Mouse (Mus musculus) cortical plate, adult 2 months (tissue): ENCODE data around the gene Nr2c2.

ENCODE experiments used
- CTCF ChIP-seq: fragments of 200-500 bp; IDR thresholded peaks from 2 replicates; pipeline ENCODE4 v1.5.1; 2011; ENCODE audit warnings: mild to moderate bottlenecking, control low read depth, low read length; ENCODE audit not compliant: insufficient read depth; ENCODE audit errors: extremely low read depth
- POLR2A ChIP-seq: fragments of 200-500 bp; IDR thresholded peaks from 2 replicates; pipeline ENCODE4 v1.6.1; 2011; ENCODE audit warnings: mild to moderate bottlenecking, low read length, control low read depth; ENCODE audit not compliant: insufficient read depth; ENCODE audit errors: extremely low read depth

DNA sequence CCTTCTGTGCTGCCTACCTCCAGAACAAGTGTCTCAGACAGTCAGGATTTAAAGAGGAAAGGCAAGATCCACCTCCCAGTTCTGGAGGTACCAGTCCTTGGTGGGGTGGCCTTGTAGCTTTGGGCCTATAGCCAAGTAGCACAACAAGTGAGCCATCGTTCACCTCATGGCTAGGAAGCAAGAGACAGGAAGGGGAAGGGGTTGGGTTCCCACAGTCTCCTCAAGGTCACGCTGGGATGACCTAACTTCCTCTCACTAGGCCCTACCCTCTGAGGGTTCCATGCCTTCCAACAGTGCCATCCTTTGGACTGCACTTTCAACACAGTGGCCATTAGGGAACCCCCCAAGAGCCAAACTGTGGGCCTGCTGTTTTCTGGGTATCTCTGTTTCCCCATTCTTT is 27.7 kb upstream of the Nr2c2 start:
- TF ChIP-seq CTCF (no peak), POLR2A (no peak)
